Mouse (Mus musculus) cortical plate, adult 2 months (tissue): ENCODE measurements around the gene Myrf.

Experiments
- CTCF ChIP-seq: fragments of 200-500 bp; IDR thresholded peaks from 2 replicates; pipeline ENCODE4 v1.5.1; 2011; ENCODE audit warnings: mild to moderate bottlenecking, control low read depth, low read length; ENCODE audit not compliant: insufficient read depth; ENCODE audit errors: extremely low read depth
- POLR2A ChIP-seq: fragments of 200-500 bp; IDR thresholded peaks from 2 replicates; pipeline ENCODE4 v1.6.1; 2011; ENCODE audit warnings: mild to moderate bottlenecking, low read length, control low read depth; ENCODE audit not compliant: insufficient read depth; ENCODE audit errors: extremely low read depth

GRCm38 (mm10) chr19:10238477-10238876, 2.1 kb downstream of the Myrf start:
- TF ChIP-seq CTCF: no peak
- TF ChIP-seq POLR2A: no peak
